In the genomic region with DNA sequence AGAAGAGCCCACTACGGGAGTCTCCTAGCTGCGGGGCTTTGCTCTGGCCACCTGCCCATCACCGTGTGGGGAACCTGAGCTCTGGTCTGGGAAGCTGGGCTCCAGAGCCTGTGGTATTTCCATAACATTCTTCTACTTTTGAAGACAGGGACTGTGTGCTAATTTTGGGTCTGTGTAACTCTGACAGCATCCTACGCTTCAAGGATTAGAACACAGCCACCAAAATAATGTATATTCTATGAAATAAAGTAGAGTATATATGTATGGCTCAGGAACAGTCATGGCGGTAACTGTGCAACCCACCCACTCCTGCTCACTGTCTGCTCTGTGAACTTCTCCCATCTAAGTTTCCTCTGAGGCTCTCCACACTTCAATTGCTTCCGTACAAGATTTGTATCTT, we compare ENCODE assay signal across 15 mouse cellular contexts.
"Had no signal": no experiment of that assay in that cellular context is flagged by ENCODE, and none has a peak within 500 bp of the region (broad histone marks: within the 10 kb centered on the region; RNA-seq: fewer than 3 reads in every experiment).

No protein-coding gene starts in this region.

- H3K4me3 ChIP-seq: lung, embryonic 15.5 days; megakaryocyte, embryonic 14.5 days; midbrain, embryonic 13.5 days; midbrain, embryonic 15.5 days; neural tube, embryonic 12.5 days had no signal

- H3K27ac ChIP-seq: lung, embryonic 15.5 days; macrophage; midbrain, embryonic 13.5 days; midbrain, embryonic 15.5 days; neural tube, embryonic 12.5 days had no signal

- DNase-seq: liver, postnatal 0 days; lung, adult 2 months; lung, postnatal 14 days; lung, postnatal 36 days; right cerebral cortex, postnatal 14 days; thymus, adult 2 months; thymus, postnatal 25 days; thymus, postnatal 4 days had no signal

- ATAC-seq: liver, postnatal 0 days; lung, postnatal 0 days; midbrain, embryonic 13.5 days; midbrain, embryonic 15.5 days had no signal
